11 mouse cellular contexts compared by ENCODE assay signal in genomic region chr10:83251377-83251776, GRCm38 (mm10).
DNase-seq lines count a peak whose midpoint lies in the region; ATAC-seq and TF ChIP-seq lines count a peak whose summit lies in the region.
"Had no signal": no experiment of that assay in that cellular context is flagged by ENCODE, and none has a peak within 500 bp of the region (broad histone marks: within the 10 kb centered on the region; RNA-seq: fewer than 3 reads in every experiment).

No protein-coding gene starts in this region.

- H3K36me3 ChIP-seq in limb, embryonic 11.5 days (ENCODE audit: control insufficient read depth, insufficient read depth, low read length) = no peaks in the 10 kb centered on the region
- H3K36me3 ChIP-seq in limb, embryonic 10.5 days = no peaks in the 10 kb centered on the region
- H3K36me3 ChIP-seq: embryonic facial prominence, embryonic 15.5 days; hindbrain, embryonic 15.5 days; midbrain, embryonic 12.5 days had no signal

- H3K9ac ChIP-seq in limb, embryonic 11.5 days (ENCODE audit: low read length) = no peak overlapping the region
- H3K9ac ChIP-seq: embryonic facial prominence, embryonic 15.5 days; hindbrain, embryonic 15.5 days; midbrain, embryonic 12.5 days had no signal

- no peaks in the 10 kb centered on the region for H3K27me3 ChIP-seq in limb, embryonic 11.5 days (ENCODE audit: control insufficient read depth, insufficient read depth, low read length)
- no peaks in the 10 kb centered on the region for H3K27me3 ChIP-seq in limb, embryonic 10.5 days (ENCODE audit: low read depth, poor library complexity, severe bottlenecking)
- H3K27me3 ChIP-seq: embryonic facial prominence, embryonic 15.5 days; hindbrain, embryonic 15.5 days had no signal

- H3K9me3 ChIP-seq in limb, embryonic 11.5 days (ENCODE audit: control insufficient read depth, low read length) = no peaks in the 10 kb centered on the region
- no peaks in the 10 kb centered on the region for H3K9me3 ChIP-seq in limb, embryonic 10.5 days (replicated peaks)
- H3K9me3 ChIP-seq: embryonic facial prominence, embryonic 15.5 days; hindbrain, embryonic 15.5 days; midbrain, embryonic 12.5 days had no signal

- H3K4me1 ChIP-seq in limb, embryonic 11.5 days (ENCODE audit: control insufficient read depth, insufficient read depth, low read length) = no peaks in the 10 kb centered on the region
- H3K4me1 ChIP-seq in limb, embryonic 10.5 days = peaks cover 10% of the 10 kb centered on the region
- H3K4me1 ChIP-seq in bone marrow, adult 2 months (ENCODE audit: control insufficient read depth, insufficient read depth, low read length) = no peaks in the 10 kb centered on the region
- H3K4me1 ChIP-seq: embryonic facial prominence, embryonic 15.5 days; hindbrain, embryonic 15.5 days; midbrain, embryonic 12.5 days had no signal

- 0 out of 2 replicates have a peak, but pooled peaks have one; percentile 39 for TF ChIP-seq CTCF in bone marrow, adult 2 months (IDR thresholded peaks at IDR 0.05; ENCODE audit: control insufficient read depth, insufficient read depth, low read length)

- no peak for ATAC-seq in limb, embryonic 11.5 days (ENCODE audit: insufficient number of reproducible peaks, low FRiP score, low TSS enrichment, low read depth)

- no peak overlapping the region for H3K4me3 ChIP-seq in limb, embryonic 11.5 days (ENCODE audit: low read depth, low read length)
- H3K4me3 ChIP-seq in limb, embryonic 10.5 days = no peak overlapping the region
- no peak overlapping the region for H3K4me3 ChIP-seq in bone marrow, adult 2 months (replicated peaks; ENCODE audit: control insufficient read depth, low read depth, low read length)
- H3K4me3 ChIP-seq: embryonic facial prominence, embryonic 15.5 days; hindbrain, embryonic 15.5 days; midbrain, embryonic 12.5 days had no signal

- DNase-seq in adrenal gland, postnatal 14 days = peak; percentile 29
- DNase-seq in adrenal gland, adult 18-20 months (ENCODE audit: low spot score in 2 of 2) = no peak
- DNase-seq in limb, embryonic 11.5 days (ENCODE audit: low spot score) = peak; percentile 50
- no peak for DNase-seq in limb, embryonic 10.5 days (ENCODE audit: low spot score)
- DNase-seq in naive thymus-derived CD4-positive, alpha-beta T cell, adult 2 months (ENCODE audit: low read depth) = peak; percentile 5
- DNase-seq in urinary bladder, postnatal 10 days (ENCODE audit: low spot score) = no peak
- DNase-seq in yolk sac, embryonic 10.5 days (ENCODE audit: low spot score) = no peak

- no peak for TF ChIP-seq POLR2A in bone marrow, adult 2 months (IDR thresholded peaks at IDR 0.05; ENCODE audit: borderline replicate concordance, control insufficient read depth, low read depth, low read length)

- WGBS in limb, embryonic 11.5 days = 68% methylated on average over 8 of the region's 8 CpGs
- WGBS in limb, embryonic 10.5 days = 70% methylated on average over 8 of the region's 8 CpGs
- 75% methylated on average over 8 of the region's 8 CpGs for WGBS in bone marrow, adult 2 months

- no peak overlapping the region for H3K27ac ChIP-seq in limb, embryonic 11.5 days (replicated peaks; ENCODE audit: low read depth, low read length)
- no peak overlapping the region for H3K27ac ChIP-seq in limb, embryonic 10.5 days
- H3K27ac ChIP-seq in bone marrow, adult 2 months (ENCODE audit: control insufficient read depth, insufficient read depth, low read depth, low read length, poor library complexity) = no peak overlapping the region
- H3K27ac ChIP-seq: embryonic facial prominence, embryonic 15.5 days; hindbrain, embryonic 15.5 days; midbrain, embryonic 12.5 days had no signal

- H3K4me2 ChIP-seq in limb, embryonic 11.5 days (ENCODE audit: low read depth, severe bottlenecking) = no peak overlapping the region
- H3K4me2 ChIP-seq: embryonic facial prominence, embryonic 15.5 days; hindbrain, embryonic 15.5 days; midbrain, embryonic 12.5 days had no signal

Comparison
In these comparisons a context has a peak if more than half of its experiments do, and no peak if none do; other contexts are left out.
1. DNase-seq: peak in adrenal gland, postnatal 14 days (single experiment), limb, embryonic 11.5 days (single experiment) and naive thymus-derived CD4-positive, alpha-beta T cell, adult 2 months (single experiment); none in adrenal gland, adult 18-20 months (0 of 2), limb, embryonic 10.5 days (single experiment), urinary bladder, postnatal 10 days (single experiment) and yolk sac, embryonic 10.5 days (single experiment).